ENCODE assay signal across 13 mouse cellular contexts in genomic region chr4:40915947-40916346, GRCm38 (mm10). TPM values are rescaled to one million over a fixed set of nuclear protein-coding genes. Genes with fewer than 3 reads are reported as not detected.
"Had no signal": no experiment of that assay in that cellular context is flagged by ENCODE, and none has a peak within 500 bp of the region (broad histone marks: within the 10 kb centered on the region; RNA-seq: fewer than 3 reads in every experiment).

No protein-coding gene starts in this region.

- DNase-seq: right cerebral cortex, postnatal 4 days; spleen, adult 18-20 months; thymus, adult 2 months; thymus, postnatal 25 days had no signal

- H3K4me2 ChIP-seq: limb, embryonic 15.5 days; liver, embryonic 12.5 days; lung, embryonic 15.5 days; midbrain, embryonic 12.5 days; neural tube, embryonic 12.5 days had no signal

- H3K9ac ChIP-seq: limb, embryonic 15.5 days; liver, embryonic 12.5 days; lung, embryonic 15.5 days; midbrain, embryonic 12.5 days; neural tube, embryonic 12.5 days had no signal

- H3K9me3 ChIP-seq: limb, embryonic 15.5 days; liver, embryonic 12.5 days; lung, embryonic 15.5 days; midbrain, embryonic 12.5 days; neural tube, embryonic 12.5 days had no signal

- H3K4me3 ChIP-seq: limb, embryonic 15.5 days; liver, embryonic 12.5 days; lung, embryonic 15.5 days; midbrain, embryonic 12.5 days; neural tube, embryonic 12.5 days had no signal

- H3K36me3 ChIP-seq: limb, embryonic 15.5 days; liver, embryonic 12.5 days; lung, embryonic 15.5 days; midbrain, embryonic 12.5 days; neural tube, embryonic 12.5 days had no signal

- H3K4me1 ChIP-seq: lung, embryonic 15.5 days; midbrain, embryonic 12.5 days; neural tube, embryonic 12.5 days had no signal

- H3K27me3 ChIP-seq: limb, embryonic 15.5 days; liver, embryonic 12.5 days; lung, embryonic 15.5 days; midbrain, embryonic 12.5 days; neural tube, embryonic 12.5 days had no signal

- ATAC-seq: hindbrain, postnatal 0 days; liver, embryonic 12.5 days had no signal

- H3K27ac ChIP-seq: hindbrain, postnatal 0 days; limb, embryonic 15.5 days; liver, embryonic 12.5 days; lung, embryonic 15.5 days; midbrain, embryonic 12.5 days; neural tube, embryonic 12.5 days had no signal

RNA-seq across cellular contexts. Expression of gene Spink4, which starts 3.9 kb away (rescaled TPM):
- polyA plus RNA-seq: hindbrain, postnatal 0 days; limb, embryonic 11.5 days; limb, embryonic 15.5 days; midbrain, embryonic 12.5 days; neural tube, embryonic 12.5 days; stomach, embryonic 14.5 days; urinary bladder, adult 2 months had no signal
